Mouse (Mus musculus): ENCODE data around the gene Polr2i. TPM values are rescaled to one million over a fixed set of nuclear protein-coding genes. Genes with fewer than 3 reads are reported as not detected.

The Polr2i gene
- polyA plus RNA-seq, 1 experiment from 2014 or later, result 103 TPM

Other genes with a start within 250 kb of the Polr2i start
- 9.1 and 11.6 TPM in 2 replicates for gene Zfp568, start 248.0 kb upstream of the Polr2i start, polyA plus RNA-seq (2015; fragmentation: Nextera tagmentation; extraction: Ambion mirVana)
- gene Zfp14, start 180.6 kb upstream of the Polr2i start, polyA plus RNA-seq (2015; fragmentation: Nextera tagmentation; extraction: Ambion mirVana), result 2.0 and 2.2 TPM in 2 replicates
- 4.2 and 4.4 TPM in 2 replicates for gene Zfp82, start 159.0 kb upstream of the Polr2i start, polyA plus RNA-seq (2015; fragmentation: Nextera tagmentation; extraction: Ambion mirVana)
- gene Gm26920, start 141.5 kb upstream of the Polr2i start, polyA plus RNA-seq (2015; fragmentation: Nextera tagmentation; extraction: Ambion mirVana), result 0.62 TPM in 1 of 2 replicates, not detected in the other
- gene Zfp566, start 141.4 kb upstream of the Polr2i start, polyA plus RNA-seq (2015; fragmentation: Nextera tagmentation; extraction: Ambion mirVana), result 4.3 and 5.3 TPM in 2 replicates
- 60.8 and 61.0 TPM in 2 replicates for gene Zfp260, start 137.2 kb upstream of the Polr2i start, polyA plus RNA-seq (2015; fragmentation: Nextera tagmentation; extraction: Ambion mirVana)
- gene Zfp382, start 110.0 kb upstream of the Polr2i start, polyA plus RNA-seq (2015; fragmentation: Nextera tagmentation; extraction: Ambion mirVana), result 5.0 and 6.6 TPM in 2 replicates
- gene Zfp146, start 62.2 kb upstream of the Polr2i start, polyA plus RNA-seq (2015; fragmentation: Nextera tagmentation; extraction: Ambion mirVana), result 9.2 and 9.7 TPM in 2 replicates
- 41.5 and 50.1 TPM in 2 replicates for gene Cox7a1, start 47.8 kb upstream of the Polr2i start, polyA plus RNA-seq (2015; fragmentation: Nextera tagmentation; extraction: Ambion mirVana)
- gene Capns1, start 33.1 kb upstream of the Polr2i start, polyA plus RNA-seq (2015; fragmentation: Nextera tagmentation; extraction: Ambion mirVana), result 80.2 and 86.9 TPM in 2 replicates
- 139 and 142 TPM in 2 replicates for gene Tbcb, start 324 bp downstream of the Polr2i start, polyA plus RNA-seq (2015; fragmentation: Nextera tagmentation; extraction: Ambion mirVana)
- gene Ovol3, start 3.8 kb downstream of the Polr2i start, polyA plus RNA-seq (2015; fragmentation: Nextera tagmentation; extraction: Ambion mirVana), result not detected in 2 replicates
- 0.22 and 0.37 TPM in 2 replicates for gene Thap8, start 48.1 kb downstream of the Polr2i start, polyA plus RNA-seq (2015; fragmentation: Nextera tagmentation; extraction: Ambion mirVana)
- 5.7 and 7.3 TPM in 2 replicates for gene Wdr62, start 48.5 kb downstream of the Polr2i start, polyA plus RNA-seq (2015; fragmentation: Nextera tagmentation; extraction: Ambion mirVana)
- gene Clip3, start 59.8 kb downstream of the Polr2i start, polyA plus RNA-seq (2015; fragmentation: Nextera tagmentation; extraction: Ambion mirVana), result 20.9 and 22.1 TPM in 2 replicates
- 68.8 and 70.6 TPM in 2 replicates for gene Alkbh6, start 76.8 kb downstream of the Polr2i start, polyA plus RNA-seq (2015; fragmentation: Nextera tagmentation; extraction: Ambion mirVana)
- gene Syne4, start 82.9 kb downstream of the Polr2i start, polyA plus RNA-seq (2015; fragmentation: Nextera tagmentation; extraction: Ambion mirVana), result 58.9 and 59.7 TPM in 2 replicates
- gene E130208F15Rik, start 89.8 kb downstream of the Polr2i start, polyA plus RNA-seq (2015; fragmentation: Nextera tagmentation; extraction: Ambion mirVana), result 0.61 and 2.8 TPM in 2 replicates
- gene Sdhaf1, start 91.9 kb downstream of the Polr2i start, polyA plus RNA-seq (2015; fragmentation: Nextera tagmentation; extraction: Ambion mirVana), result 13.8 and 14.3 TPM in 2 replicates
- gene Lrfn3, start 130.8 kb downstream of the Polr2i start, polyA plus RNA-seq (2015; fragmentation: Nextera tagmentation; extraction: Ambion mirVana), result 2.5 and 3.0 TPM in 2 replicates
- 55.2 and 59.9 TPM in 2 replicates for gene Tyrobp, start 181.8 kb downstream of the Polr2i start, polyA plus RNA-seq (2015; fragmentation: Nextera tagmentation; extraction: Ambion mirVana)
- 2.4 and 3.1 TPM in 2 replicates for gene Hcst, start 187.9 kb downstream of the Polr2i start, polyA plus RNA-seq (2015; fragmentation: Nextera tagmentation; extraction: Ambion mirVana)
- gene Nfkbid, start 189.8 kb downstream of the Polr2i start, polyA plus RNA-seq (2015; fragmentation: Nextera tagmentation; extraction: Ambion mirVana), result 2.6 TPM in 2 replicates
- gene Aplp1, start 213.6 kb downstream of the Polr2i start, polyA plus RNA-seq (2015; fragmentation: Nextera tagmentation; extraction: Ambion mirVana), result 32.4 and 33.3 TPM in 2 replicates
- 1.0 and 1.1 TPM in 2 replicates for gene Kirrel2, start 225.7 kb downstream of the Polr2i start, polyA plus RNA-seq (2015; fragmentation: Nextera tagmentation; extraction: Ambion mirVana)
- 0.94 and 1.8 TPM in 2 replicates for gene Nphs1, start 226.4 kb downstream of the Polr2i start, polyA plus RNA-seq (2015; fragmentation: Nextera tagmentation; extraction: Ambion mirVana)